Mouse (Mus musculus) right cerebral cortex, postnatal 4 days (tissue): ENCODE results near the gene Npas1.
A peak's percentile ranks its signal among the peaks of the same experiment; 100 is the strongest.

ENCODE experiments used
- DNase-seq: peaks from one replicate; pipeline ENCODE4 v3.0.0-alpha.2; 2022

The Npas1 gene

GRCm38 (mm10) chr7:16468115-16468514 is 9.4 kb downstream of the Npas1 start:
- no peak for DNase-seq

- DNase-seq = no peak
Observed at GRCm38 (mm10) chr7:16466565-16466964, 11.0 kb downstream of the Npas1 start.

DNA sequence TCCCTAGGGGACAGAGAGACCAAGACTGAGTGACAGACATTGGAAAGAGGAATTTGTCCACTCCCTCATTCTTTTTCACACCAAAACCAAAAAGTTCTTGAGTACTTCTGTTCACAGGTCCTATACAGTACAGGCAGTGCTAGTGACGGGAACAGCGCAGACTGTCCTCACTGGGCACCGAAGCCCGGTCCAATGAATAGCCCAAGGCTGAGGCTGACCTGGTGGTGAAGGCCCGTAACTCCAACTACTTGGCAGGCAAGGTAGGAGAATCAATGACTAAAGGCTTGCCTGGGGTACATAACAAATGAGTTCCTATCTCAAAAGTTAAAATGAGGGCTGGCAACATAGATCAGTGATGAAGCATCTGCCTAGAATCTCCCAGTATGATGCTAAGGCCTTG is 12.0 kb downstream of the Npas1 start:
- DNase-seq = no peak

DNA sequence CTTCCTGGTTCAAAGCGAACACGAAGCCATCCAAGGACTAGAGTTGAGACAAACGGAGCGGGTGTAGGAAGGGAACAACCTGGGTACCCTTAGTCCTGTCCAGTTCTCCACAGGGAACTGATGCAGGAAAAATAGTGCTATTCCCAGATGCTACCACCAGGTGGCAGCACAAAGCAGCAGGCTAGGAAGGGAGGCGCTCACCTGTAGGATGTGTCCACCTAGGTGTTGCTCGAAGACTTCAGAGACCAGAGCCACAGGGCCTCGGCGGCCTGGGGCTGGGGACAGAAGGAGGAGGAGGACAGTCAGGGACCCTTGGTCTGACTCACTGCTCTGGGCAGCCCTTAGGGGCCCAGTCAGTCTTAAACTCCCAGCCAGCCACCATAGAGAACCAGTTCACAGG is 12.4 kb downstream of the Npas1 start:
- peak; percentile 74 for DNase-seq

DNA sequence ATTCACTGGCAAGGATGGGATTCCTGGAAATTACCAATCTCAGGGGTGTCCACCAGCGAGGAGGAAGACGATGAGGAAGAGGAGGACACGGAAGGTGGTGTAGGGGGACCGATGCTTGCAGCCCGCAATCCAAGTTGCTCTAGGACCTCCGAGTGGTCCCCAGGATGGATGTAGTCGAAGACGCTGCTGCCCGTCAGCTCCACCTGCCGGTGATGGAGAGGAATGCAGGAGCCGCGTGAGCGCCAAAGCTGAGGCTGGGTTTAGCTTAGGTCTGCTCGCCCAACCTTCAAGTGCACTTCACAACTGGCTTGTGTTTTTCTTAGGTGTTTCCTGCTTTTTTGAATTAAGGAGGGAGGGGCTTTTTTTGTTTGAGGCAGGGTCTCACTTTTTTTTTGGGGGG is 14.3 kb downstream of the Npas1 start:
- peak; percentile 85 for DNase-seq

DNA sequence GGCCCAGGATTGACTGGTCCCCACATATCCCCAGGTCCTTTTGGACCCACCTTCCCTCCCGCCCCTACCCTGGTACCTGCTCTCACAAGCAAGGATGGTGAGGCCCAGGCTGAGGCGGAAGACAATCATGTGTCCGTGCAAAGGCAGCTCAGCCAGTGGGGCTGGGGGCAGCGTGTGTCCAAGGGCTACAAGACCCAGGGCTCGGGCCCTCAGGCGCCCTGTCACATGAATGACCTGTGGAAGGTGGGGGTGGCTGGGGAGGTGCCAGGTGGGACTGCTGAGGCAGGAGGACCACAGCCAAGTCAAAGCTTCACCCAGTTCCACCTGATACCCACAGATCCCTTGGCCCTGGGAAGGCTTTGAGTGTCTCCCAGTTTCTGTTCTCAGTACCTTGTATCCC is 15.8 kb downstream of the Npas1 start:
- no peak for DNase-seq

GRCm38 (mm10) chr7:16461151-16461550 is 16.4 kb downstream of the Npas1 start:
- no peak for DNase-seq

- no peak for DNase-seq
Observed at GRCm38 (mm10) chr7:16460566-16460965, 17.0 kb downstream of the Npas1 start.

GRCm38 (mm10) chr7:16456289-16456688 is 21.2 kb downstream of the Npas1 start:
- no peak for DNase-seq

DNA sequence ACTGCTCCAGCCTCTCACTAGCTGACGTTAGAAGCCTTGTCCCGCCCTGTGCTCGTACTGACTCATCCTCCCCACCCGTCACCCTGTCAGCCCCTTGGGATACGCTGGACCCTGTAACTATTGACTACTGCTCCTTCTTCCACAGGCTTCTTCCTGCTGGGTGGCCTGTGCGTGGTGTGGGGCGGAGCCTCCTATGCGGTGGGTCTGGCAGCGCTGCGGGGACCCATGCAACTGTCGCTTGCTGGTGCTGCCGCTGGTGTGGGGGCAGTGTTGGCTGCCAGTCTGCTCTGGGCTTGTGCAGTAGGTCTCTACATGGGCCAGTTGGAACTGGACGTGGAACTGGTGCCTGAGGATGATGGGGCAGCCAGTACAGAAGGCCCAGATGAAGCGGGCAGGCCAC is 22.5 kb downstream of the Npas1 start:
- DNase-seq = no peak

GRCm38 (mm10) chr7:16453118-16453711 is 24.3 kb downstream of the Npas1 start:
- DNase-seq = peak; percentile 54

- DNase-seq = peak; percentile 84
Observed at GRCm38 (mm10) chr7:16452587-16453073, 24.9 kb downstream of the Npas1 start, which contains the start of gene Tmem160. Gene Tmem160 (plus strand): TSS chr7:16452779.

DNA sequence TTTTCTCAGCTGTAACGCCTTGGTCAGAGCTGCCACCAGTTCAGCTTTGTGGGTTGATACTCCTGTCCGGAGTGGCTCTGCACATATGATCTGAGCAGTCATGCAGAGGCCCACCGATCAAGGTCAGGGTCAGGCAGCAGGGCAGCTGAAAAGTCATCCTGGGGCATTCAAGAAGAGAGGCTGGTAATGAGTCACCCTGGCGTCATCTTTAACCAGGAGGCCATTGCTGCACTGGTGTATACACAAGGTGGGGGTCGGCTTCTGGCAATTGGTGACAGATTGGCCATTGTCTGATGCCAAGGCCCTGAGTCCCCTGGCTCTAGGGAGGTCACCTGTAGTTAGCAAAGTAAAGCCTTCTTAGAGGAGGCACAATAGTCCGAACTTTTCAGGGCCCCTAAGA is 25.9 kb downstream of the Npas1 start:
- no peak for DNase-seq

- DNase-seq = no peak
Observed at GRCm38 (mm10) chr7:16441241-16441640, 36.3 kb downstream of the Npas1 start.

GRCm38 (mm10) chr7:16435088-16435487 is 42.4 kb downstream of the Npas1 start:
- DNase-seq = no peak

DNA sequence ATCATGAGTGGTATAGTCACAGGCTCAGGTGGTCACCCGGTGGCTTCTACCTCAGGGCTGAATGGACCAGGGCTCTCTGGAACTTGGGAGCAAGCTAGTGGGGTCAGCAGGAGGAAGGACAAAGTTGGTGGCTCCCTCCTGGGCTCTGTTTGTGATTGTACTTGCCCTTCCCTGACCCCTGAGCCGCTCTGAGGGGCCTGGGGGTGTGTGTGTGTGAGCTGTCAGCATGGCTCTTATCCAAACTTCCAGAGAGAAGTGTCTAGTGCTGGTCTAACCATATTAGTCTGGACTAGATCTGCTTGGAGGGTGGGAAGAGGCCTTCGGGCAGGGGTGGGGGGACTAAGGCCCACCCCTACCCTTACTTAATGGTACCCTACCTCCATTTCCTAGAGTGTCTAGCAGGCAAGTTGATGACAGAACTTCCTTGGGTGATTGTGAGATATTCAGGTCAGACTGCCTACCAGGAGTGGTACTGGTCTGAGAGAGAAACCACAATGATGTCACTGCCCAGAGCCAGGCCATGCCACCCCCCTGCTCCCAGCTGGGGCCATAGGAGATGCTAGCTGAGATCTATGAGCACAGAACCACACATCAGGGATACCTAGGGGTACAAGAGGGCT is 44.1 kb downstream of the Npas1 start:
- no peak for DNase-seq

DNA sequence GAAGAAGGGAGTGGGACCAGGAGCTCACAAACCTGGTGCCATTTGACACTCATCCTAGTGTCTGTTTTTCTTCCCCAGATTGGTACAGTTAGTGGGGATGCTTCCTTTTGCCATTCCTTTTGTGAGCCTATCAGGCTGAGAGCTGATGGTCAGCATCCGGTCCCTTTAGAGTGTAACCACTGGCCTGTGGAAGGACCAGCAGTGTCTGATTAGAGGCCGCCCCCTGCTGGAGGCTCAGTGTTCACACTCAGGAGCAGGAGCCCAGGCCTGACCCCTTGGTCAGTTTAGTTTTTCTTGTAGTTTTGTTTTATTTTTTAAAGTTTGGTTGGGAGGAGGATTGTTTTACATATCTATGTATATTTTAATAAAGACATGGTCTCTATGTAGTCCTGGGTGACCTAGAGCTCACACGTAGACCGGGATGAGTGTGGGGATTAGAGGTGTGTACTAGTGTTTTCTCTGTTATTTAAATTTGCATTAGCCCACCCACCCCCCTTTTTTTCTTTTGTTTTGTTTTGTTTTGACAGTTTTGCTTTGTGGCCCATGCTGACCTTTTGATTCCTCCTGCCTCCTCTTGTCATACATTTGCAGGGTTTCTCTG is 51.3 kb downstream of the Npas1 start:
- DNase-seq = peak; percentile 76

GRCm38 (mm10) chr7:16425721-16426120 is 51.8 kb downstream of the Npas1 start:
- no peak for DNase-seq

DNA sequence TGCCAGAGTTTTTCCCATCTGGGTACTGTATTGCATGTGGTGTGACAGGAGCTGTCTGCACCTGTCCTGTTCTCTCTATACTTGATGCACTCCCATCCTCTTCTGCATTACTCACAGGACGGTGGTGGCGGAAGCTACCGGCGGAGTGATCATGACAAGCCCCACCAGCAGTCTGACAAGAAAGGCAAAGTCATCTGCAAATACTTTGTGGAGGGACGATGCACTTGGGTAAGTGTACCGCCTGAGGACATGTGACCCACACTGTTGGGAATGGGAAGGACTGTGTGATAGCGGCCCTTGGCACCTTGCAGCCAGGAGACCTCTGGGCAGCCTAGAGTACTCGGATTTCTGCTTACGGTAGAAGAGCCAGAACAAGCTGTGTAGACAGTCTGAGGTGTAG is 53.8 kb downstream of the Npas1 start:
- DNase-seq = no peak

GRCm38 (mm10) chr7:16422222-16422856 is 55.2 kb downstream of the Npas1 start:
- DNase-seq = no peak

- no peak for DNase-seq
Observed at GRCm38 (mm10) chr7:16420493-16421118, 56.9 kb downstream of the Npas1 start.

- no peak for DNase-seq
Observed at GRCm38 (mm10) chr7:16418713-16419112, 58.8 kb downstream of the Npas1 start.

GRCm38 (mm10) chr7:16417141-16417771 is 60.3 kb downstream of the Npas1 start:
- DNase-seq = no peak
